Mouse (Mus musculus) heart, embryonic 10.5 days (tissue): Measurements from ENCODE around the gene Caskin2. TPM values are rescaled to one million over a fixed set of nuclear protein-coding genes. Genes with fewer than 3 reads are reported as not detected.
"Not testable (repeated sequence)": the region's sequence is repeated elsewhere in the genome, so short reads cannot be mapped to it uniquely, and the experiment has no call there.

Experiments used
- DNase-seq: peaks from one replicate; pipeline ENCODE4 v3.0.0-alpha.2; 2017; ENCODE audit warnings: low spot score
- H3K27ac ChIP-seq: fragments of 300-500 bp; sonication (generic); 2 replicates; pipeline ENCODE4 v1.5.1; 2016; ENCODE audit warnings: mild to moderate bottlenecking
- H3K27me3 ChIP-seq: fragments of 300-500 bp; sonication (generic); 2 replicates; pipeline ENCODE4 v1.6.1; 2016; ENCODE audit warnings: mild to moderate bottlenecking; ENCODE audit not compliant: poor library complexity, insufficient read depth, severe bottlenecking
- H3K36me3 ChIP-seq: fragments of 300-500 bp; sonication (generic); 2 replicates; pipeline ENCODE4 v1.6.1; 2016; ENCODE audit warnings: mild to moderate bottlenecking, moderate library complexity
- H3K4me1 ChIP-seq: fragments of 300-500 bp; sonication (generic); 2 replicates; pipeline ENCODE4 v1.6.1; 2016; ENCODE audit warnings: mild to moderate bottlenecking
- H3K4me3 ChIP-seq: fragments of 300-500 bp; sonication (generic); 2 replicates; pipeline ENCODE4 v1.5.1; 2016; ENCODE audit warnings: mild to moderate bottlenecking, moderate library complexity
- H3K9me3 ChIP-seq: fragments of 300-500 bp; sonication (generic); 2 replicates; pipeline ENCODE4 v1.6.1; 2016; ENCODE audit warnings: mild to moderate bottlenecking, moderate library complexity
- WGBS: fragments of 180-500 bp; shearing (Covaris S2); methylation state at CpG from one replicate; pipeline ENCODE4 v1.1.7; 2016; 5-methylcytosine and 5-hydroxymethylcytosine counted together
- polyA plus RNA-seq: library from polyadenylated mRNA; unstranded; fragments of >200 nt; fragmentation: Nextera tagmentation; extraction: Ambion mirVana; gene quantifications from 2 replicates; pipeline ENCODE4 v1.2.1, GENCODE M21; 2016

Caskin2 gene
- polyA plus RNA-seq = 18.7 and 21.4 TPM in 2 replicates

DNA sequence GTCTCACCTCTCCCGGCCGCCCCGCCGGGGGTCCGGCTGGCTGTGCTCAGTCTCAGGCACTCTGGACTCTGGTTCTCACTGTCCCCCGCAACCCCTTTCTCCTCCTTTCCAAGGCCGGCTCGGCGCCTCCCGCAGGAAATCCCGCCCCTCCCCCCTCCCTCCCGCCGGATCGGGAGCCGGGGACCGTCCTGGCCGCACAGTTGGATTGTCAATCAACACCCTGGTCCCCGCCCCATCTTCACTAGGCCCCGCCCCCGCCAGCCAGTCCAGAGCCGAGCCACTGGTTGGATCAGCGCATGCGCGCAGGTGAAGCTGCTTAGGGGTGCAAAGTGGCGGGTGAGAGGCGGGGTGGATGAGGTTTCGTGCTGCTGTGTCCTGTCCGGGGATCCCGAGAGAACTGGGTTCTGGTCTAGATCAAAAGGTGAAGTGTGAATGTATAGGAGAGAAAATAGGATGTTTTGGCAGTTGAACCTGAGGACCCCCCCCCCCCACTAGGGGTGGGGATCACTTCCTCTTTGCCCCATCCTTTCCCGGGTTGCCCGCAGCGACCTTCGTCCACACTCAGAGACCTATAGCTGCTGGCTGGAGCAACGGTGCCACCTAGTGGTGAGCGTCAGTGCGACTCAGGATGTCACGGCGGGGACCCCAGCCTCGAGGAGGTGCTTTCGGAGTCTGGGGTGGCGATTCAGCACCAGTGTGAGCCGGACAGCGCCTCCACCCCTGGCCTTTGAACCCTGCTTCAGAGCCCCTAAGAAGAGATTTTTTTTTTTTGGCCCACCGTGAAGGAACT, at the start of gene Caskin2:
TSS of gene Caskin2 (minus strand) at position 133 of the 790 bp plus-strand sequence.
- Histone ChIP-seq H3K4me1 (peaks cover 63% of the 10 kb centered on the region), H3K27ac (peak within 1 kb of the TSS; percentile 93), H3K4me3 (peak within 1 kb of the TSS; percentile 95), H3K36me3 (peaks cover 59% of the 10 kb centered on the region), H3K9me3 (no peaks in the 10 kb centered on the region), H3K27me3 (no peaks in the 10 kb centered on the region)
- under 1% methylated on average over 40 of the region's 44 CpGs for WGBS
- peak; percentile 99 for DNase-seq

- H3K36me3 ChIP-seq = peaks cover 32% of the 10 kb centered on the region
- peaks cover 81% of the 10 kb centered on the region for H3K27me3 ChIP-seq
- peak overlapping the region; percentile 63 for H3K4me3 ChIP-seq
- 2% methylated on average over 72 of the region's 75 CpGs for WGBS
- H3K9me3 ChIP-seq = no peaks in the 10 kb centered on the region
- H3K4me1 ChIP-seq = peaks cover 31% of the 10 kb centered on the region
- H3K27ac ChIP-seq = peak overlapping the region; percentile 79
- DNase-seq = peak; percentile 92
Observed at GRCm38 (mm10) chr11:115859143-115859945, 45.9 kb upstream of the Caskin2 start.

DNA sequence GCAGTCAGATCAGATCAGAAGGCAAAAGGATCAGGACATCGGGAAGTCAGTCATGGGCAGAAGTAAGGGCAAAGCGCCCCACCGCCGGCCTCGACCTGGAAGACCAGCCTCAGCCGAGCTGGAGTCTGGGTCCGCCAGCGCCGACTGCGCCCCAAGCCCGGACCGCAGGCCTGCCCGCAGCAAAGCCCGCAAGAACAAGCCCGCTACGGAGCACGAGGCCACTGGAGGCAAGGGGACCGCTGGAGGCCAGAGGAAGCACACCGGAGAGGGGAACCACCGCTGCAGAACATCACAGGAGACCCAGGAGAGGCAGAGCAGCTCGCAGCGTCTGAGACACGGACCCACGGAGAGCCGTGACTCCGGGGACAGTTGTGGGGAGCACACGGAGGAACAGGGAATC, 44.9 kb upstream of the Caskin2 start, which contains the start of gene Myo15b:
TSS of gene Myo15b (plus strand) at position 53 of the 400 bp plus-strand sequence.
- Histone ChIP-seq H3K36me3 (peaks cover 41% of the 10 kb centered on the region), H3K4me3 (peak within 1 kb of the TSS; percentile 63), H3K9me3 (no peaks in the 10 kb centered on the region), H3K4me1 (peaks cover 30% of the 10 kb centered on the region), H3K27me3 (peaks cover 84% of the 10 kb centered on the region), H3K27ac (peak within 1 kb of the TSS; percentile 79)
- no peak for DNase-seq
- WGBS = 8% methylated on average over 27 of the region's 27 CpGs

DNA sequence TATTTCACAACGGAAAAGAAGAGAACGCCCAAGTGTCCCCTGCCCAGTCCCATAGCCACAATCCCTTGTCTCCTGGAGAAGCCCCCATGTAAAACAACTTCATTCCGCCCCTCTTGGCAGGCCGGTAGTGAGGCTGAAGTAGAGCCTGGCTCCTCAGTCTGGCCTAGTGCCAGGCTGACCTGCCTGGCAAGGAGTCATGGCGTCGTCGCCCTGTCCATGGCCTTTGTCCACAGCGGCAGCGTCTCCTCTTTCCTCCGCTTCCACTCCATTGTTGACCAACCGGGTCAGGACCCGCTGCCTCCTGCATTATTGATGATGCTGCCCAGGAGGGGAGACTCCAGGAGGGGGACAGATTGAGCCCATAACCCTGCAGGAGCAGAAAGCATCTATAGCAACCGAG, 44.5 kb upstream of the Caskin2 start:
- no peak for DNase-seq
- Histone ChIP-seq H3K36me3 (peaks cover 46% of the 10 kb centered on the region), H3K4me3 (peak overlapping the region; percentile 63), H3K27ac (no peak overlapping the region), H3K27me3 (peaks cover 80% of the 10 kb centered on the region), H3K9me3 (no peaks in the 10 kb centered on the region), H3K4me1 (peaks cover 30% of the 10 kb centered on the region)
- WGBS = 64% methylated on average over 13 of the region's 13 CpGs

DNA sequence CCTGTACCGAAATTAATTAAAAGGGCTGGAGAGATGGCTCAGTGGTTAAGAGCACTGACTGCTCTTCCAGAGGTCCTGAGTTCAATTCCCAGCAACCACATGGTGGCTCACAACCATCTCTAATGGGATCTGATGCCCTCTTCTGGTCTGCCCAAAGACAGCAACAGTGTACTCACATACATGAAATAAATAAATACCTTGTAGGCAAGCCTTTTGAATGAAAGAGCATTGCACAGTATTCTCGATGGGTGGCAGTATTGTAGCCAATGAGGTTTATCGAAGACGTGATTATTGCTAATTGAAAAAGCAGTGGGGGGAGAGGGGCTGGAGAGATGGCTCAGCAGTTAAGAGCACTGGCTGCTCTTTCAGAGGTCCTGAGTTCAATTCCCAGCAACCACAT, 43.7 kb upstream of the Caskin2 start:
- DNase-seq, H3K9me3 ChIP-seq, H3K27ac ChIP-seq, H3K4me3 ChIP-seq: not testable (repeated sequence)
- Histone ChIP-seq H3K27me3 (peaks cover 74% of the 10 kb centered on the region), H3K4me1 (peaks cover 30% of the 10 kb centered on the region), H3K36me3 (peaks cover 53% of the 10 kb centered on the region)
- 93% methylated on average over 4 of the region's 4 CpGs for WGBS

- H3K27me3 ChIP-seq = peaks cover 49% of the 10 kb centered on the region
- no peak overlapping the region; the same call in 1 of the 2 replicates for H3K4me3 ChIP-seq
- no peak for DNase-seq
- peaks cover 24% of the 10 kb centered on the region for H3K4me1 ChIP-seq
- no peak overlapping the region for H3K27ac ChIP-seq
- H3K9me3 ChIP-seq = no peaks in the 10 kb centered on the region
- H3K36me3 ChIP-seq = peaks cover 78% of the 10 kb centered on the region
- 84% methylated on average over 6 of the region's 6 CpGs for WGBS
Observed at GRCm38 (mm10) chr11:115854674-115855073, 41.2 kb upstream of the Caskin2 start.

DNA sequence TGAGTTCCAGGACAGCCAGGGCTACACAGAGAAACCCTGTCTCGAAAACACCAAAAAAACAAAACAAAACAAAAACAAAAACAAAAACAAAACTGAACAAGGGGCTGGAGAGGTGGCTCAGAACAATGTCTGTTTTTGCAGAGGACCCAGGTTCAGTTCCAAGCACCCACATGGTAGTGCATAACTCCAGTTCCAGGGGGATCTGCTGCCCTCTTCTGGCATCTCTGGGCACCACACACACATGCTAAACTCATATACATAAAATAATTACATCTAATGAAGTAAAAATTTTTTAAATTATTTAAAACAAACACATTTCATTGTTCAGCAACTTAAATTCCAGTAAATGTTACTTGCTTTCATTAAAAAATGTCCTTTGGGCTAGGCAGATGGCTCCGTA, 32.4 kb upstream of the Caskin2 start:
- Histone ChIP-seq H3K27ac (no peak overlapping the region), H3K4me3 (no peak overlapping the region), H3K4me1 (peaks cover 36% of the 10 kb centered on the region), H3K9me3 (no peaks in the 10 kb centered on the region), H3K27me3 (no peaks in the 10 kb centered on the region), H3K36me3 (peaks cover 68% of the 10 kb centered on the region)
- WGBS = 94% methylated on average over 2 of the region's 2 CpGs
- DNase-seq = no peak

GRCm38 (mm10) chr11:115844240-115844639, 30.8 kb upstream of the Caskin2 start:
- peak overlapping the region; percentile 93 for H3K27ac ChIP-seq
- H3K4me1 ChIP-seq = peaks cover 49% of the 10 kb centered on the region
- H3K27me3 ChIP-seq = no peaks in the 10 kb centered on the region
- no peaks in the 10 kb centered on the region for H3K9me3 ChIP-seq
- peaks cover 52% of the 10 kb centered on the region for H3K36me3 ChIP-seq
- DNase-seq = no peak
- H3K4me3 ChIP-seq = no peak overlapping the region
- WGBS = 79% methylated on average over 8 of the region's 8 CpGs

DNA sequence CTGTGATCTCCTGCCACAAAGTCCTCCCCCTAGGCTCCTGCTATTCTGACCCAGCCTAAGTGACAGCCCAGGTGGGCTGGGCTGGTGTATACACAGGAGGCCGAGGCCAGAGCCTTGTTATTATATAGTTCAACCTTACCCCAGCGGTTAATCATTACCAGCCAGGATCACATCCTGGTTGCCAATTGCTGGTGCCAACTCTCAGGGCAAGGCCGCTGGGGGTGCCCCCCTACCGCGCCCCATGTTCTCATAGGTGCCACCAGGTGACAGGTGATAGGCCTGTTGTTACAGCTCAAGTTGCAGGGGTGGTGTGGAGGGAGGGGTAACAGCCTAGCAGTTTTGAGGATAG, 30.4 kb upstream of the Caskin2 start:
- 83% methylated on average over 5 of the region's 5 CpGs for WGBS
- H3K9me3 ChIP-seq = no peaks in the 10 kb centered on the region
- DNase-seq = no peak
- H3K4me3 ChIP-seq = no peak overlapping the region
- H3K27me3 ChIP-seq = no peaks in the 10 kb centered on the region
- peaks cover 52% of the 10 kb centered on the region for H3K4me1 ChIP-seq
- peak overlapping the region; percentile 93 for H3K27ac ChIP-seq
- H3K36me3 ChIP-seq = peaks cover 48% of the 10 kb centered on the region

GRCm38 (mm10) chr11:115843141-115843890, 29.9 kb upstream of the Caskin2 start:
- Histone ChIP-seq H3K27ac (peak overlapping the region; percentile 93), H3K4me1 (peaks cover 58% of the 10 kb centered on the region), H3K9me3 (no peaks in the 10 kb centered on the region), H3K4me3 (no peak overlapping the region), H3K36me3 (peaks cover 43% of the 10 kb centered on the region), H3K27me3 (no peaks in the 10 kb centered on the region)
- DNase-seq = no peak
- WGBS = 77% methylated on average over 11 of the region's 14 CpGs

DNA sequence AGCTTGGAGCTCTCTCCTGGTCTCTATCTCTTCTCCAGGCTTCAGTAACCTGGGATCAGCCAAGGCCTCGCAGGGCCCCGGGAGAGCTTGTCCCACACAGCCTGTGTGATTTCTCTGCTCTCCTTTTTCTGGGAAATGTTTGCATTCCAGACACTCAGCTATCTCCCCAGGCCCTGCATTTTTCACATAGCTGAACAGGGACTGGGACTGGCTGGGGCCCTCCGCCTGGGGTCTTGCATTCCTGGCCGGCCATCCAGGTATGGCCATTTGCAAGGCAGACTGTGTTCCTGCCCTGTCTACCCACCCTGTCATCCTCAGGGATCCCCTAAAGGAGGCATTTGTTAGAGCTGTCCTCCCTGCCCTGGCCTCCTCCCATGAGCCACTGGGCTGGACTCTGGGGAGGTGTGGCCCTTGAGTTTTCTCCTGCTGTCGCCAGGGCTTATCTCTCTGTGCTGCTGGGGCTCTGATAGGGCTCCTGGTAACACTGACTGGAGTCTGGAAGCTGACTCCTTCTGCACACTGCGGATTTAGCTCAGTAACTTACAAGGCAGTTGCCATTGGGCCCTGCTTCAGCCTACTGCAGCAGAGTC, 28.6 kb upstream of the Caskin2 start:
- H3K36me3 ChIP-seq = peaks cover 30% of the 10 kb centered on the region
- H3K9me3 ChIP-seq = no peaks in the 10 kb centered on the region
- peak; percentile 97 for DNase-seq
- 3% methylated on average over 6 of the region's 6 CpGs for WGBS
- H3K4me1 ChIP-seq = peaks cover 71% of the 10 kb centered on the region
- H3K27me3 ChIP-seq = no peaks in the 10 kb centered on the region
- peak overlapping the region; percentile 93 for H3K27ac ChIP-seq
- H3K4me3 ChIP-seq = peak overlapping the region; percentile 36; the same call in 1 of the 2 replicates

GRCm38 (mm10) chr11:115841044-115841443, 27.6 kb upstream of the Caskin2 start:
- H3K4me1 ChIP-seq = peaks cover 81% of the 10 kb centered on the region
- 81% methylated on average over 6 of the region's 6 CpGs for WGBS
- H3K27ac ChIP-seq = peak overlapping the region; percentile 93

More at GRCm38 (mm10) chr11:115841044-115841443, 27.6 kb upstream of the Caskin2 start:
- Histone ChIP-seq H3K27me3 (no peaks in the 10 kb centered on the region), H3K9me3 (no peaks in the 10 kb centered on the region), H3K4me3 (no peak overlapping the region), H3K36me3 (peaks cover 20% of the 10 kb centered on the region)
- no peak for DNase-seq
